Mouse (Mus musculus) hindbrain, embryonic 14.5 days (tissue): ENCODE measurements around the gene Rpgrip1. TPM values are rescaled to one million over a fixed set of nuclear protein-coding genes. Genes with fewer than 3 reads are reported as not detected.

Experiments
- ATAC-seq: fragments of 200-750 bp; cut with Nextera tagmentation; 2 replicates; pipeline ENCODE4 v1.8.0; 2017; ENCODE audit warnings: moderate number of reproducible peaks, mild to moderate bottlenecking, moderate TSS enrichment, moderate library complexity; ENCODE audit not compliant: low FRiP score
- DNase-seq: peaks from one replicate; pipeline ENCODE4 v3.0.0-alpha.2; 2015; ENCODE audit warnings: low spot score
- H3K27ac ChIP-seq: fragments of 300-500 bp; sonication (generic); 2 replicates; pipeline ENCODE4 v1.5.1; 2014; ENCODE audit warnings: mild to moderate bottlenecking, moderate library complexity
- H3K27me3 ChIP-seq: fragments of 300-500 bp; sonication (generic); 2 replicates; pipeline ENCODE4 v1.6.1; 2014; ENCODE audit warnings: mild to moderate bottlenecking, low read length, mixed read lengths; ENCODE audit not compliant: control insufficient read depth, insufficient read depth
- H3K36me3 ChIP-seq: fragments of 300-500 bp; sonication (generic); replicated peaks from 2 replicates; pipeline ENCODE4 v1.6.1; 2014; ENCODE audit not compliant: control insufficient read depth, insufficient read depth
- H3K4me1 ChIP-seq: fragments of 300-500 bp; sonication (generic); replicated peaks from 2 replicates; pipeline ENCODE4 v1.6.1; 2014; ENCODE audit warnings: antibody characterized with exemption, low read length, mixed read lengths; ENCODE audit not compliant: control insufficient read depth, insufficient read depth
- H3K4me2 ChIP-seq: fragments of 300-500 bp; sonication (generic); replicated peaks from 2 replicates; pipeline ENCODE4 v1.6.1; 2014; ENCODE audit warnings: mild to moderate bottlenecking, moderate library complexity
- H3K4me3 ChIP-seq: fragments of 300-500 bp; sonication (generic); replicated peaks from 2 replicates; pipeline ENCODE4 v1.5.1; 2014; ENCODE audit warnings: mild to moderate bottlenecking, low read length
- H3K9ac ChIP-seq: fragments of 300-500 bp; sonication (generic); 2 replicates; pipeline ENCODE4 v1.6.1; 2014
- H3K9me3 ChIP-seq: fragments of 300-500 bp; sonication (generic); 2 replicates; pipeline ENCODE4 v1.6.1; 2016; ENCODE audit warnings: low read length; ENCODE audit not compliant: control insufficient read depth
- WGBS: fragments of 180-500 bp; shearing (Covaris S2); extraction: QIAGEN DNeasy Blood & Tissue Kit; methylation state at CpG from one replicate; pipeline ENCODE4 v1.1.7; 2014; 5-methylcytosine and 5-hydroxymethylcytosine counted together
- polyA plus RNA-seq: library from polyadenylated mRNA; unstranded; fragments of >200 nt; fragmentation: Nextera tagmentation; extraction: Ambion mirVana; gene quantifications from 2 replicates; pipeline ENCODE4 v1.2.1, GENCODE M21; 2014

The Rpgrip1 gene
- polyA plus RNA-seq, 1 experiment from 2014 or later: 41.6 TPM

DNA sequence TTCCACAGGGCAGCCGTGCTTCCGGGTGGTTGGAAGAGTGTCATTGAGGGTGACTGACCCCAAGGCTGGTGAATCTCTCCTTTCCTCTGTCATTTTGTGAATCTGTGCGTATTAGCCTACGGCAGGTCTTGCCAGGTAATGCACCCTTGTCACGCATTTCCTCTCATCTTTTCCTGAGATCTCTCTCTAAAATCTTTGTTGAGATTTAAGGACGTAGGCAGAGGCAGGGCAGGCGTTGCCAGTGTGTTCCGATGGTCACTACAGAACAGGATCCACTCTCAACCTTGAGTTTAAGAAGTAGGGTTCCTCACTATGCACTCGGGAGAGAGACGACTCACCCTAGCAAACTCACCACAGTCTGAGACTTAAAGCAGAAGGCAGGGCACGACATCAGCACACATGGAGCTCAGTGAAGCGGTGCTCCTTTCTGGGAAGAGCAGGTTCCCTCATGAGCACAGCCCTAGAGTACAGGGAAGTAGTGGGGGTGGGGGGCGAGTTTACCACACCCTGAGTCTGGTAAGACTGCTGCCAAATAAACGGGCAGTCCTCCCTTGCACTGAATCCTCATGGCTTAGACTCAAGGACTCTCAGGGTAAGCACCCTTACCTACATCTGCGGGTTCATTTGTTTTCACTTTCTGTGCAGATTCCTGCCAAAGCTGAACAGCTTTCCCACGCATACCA lies 31.1 kb downstream of the Rpgrip1 start:
- no peaks in the 10 kb centered on the region for H3K9me3 ChIP-seq
- H3K36me3 ChIP-seq: no peaks in the 10 kb centered on the region
- H3K27me3 ChIP-seq: no peaks in the 10 kb centered on the region
- WGBS: 78% methylated on average over 16 of the region's 16 CpGs
- ATAC-seq: no peak
- H3K4me3 ChIP-seq: no peak overlapping the region
- no peak overlapping the region for H3K4me2 ChIP-seq
- H3K4me1 ChIP-seq: no peaks in the 10 kb centered on the region
- no peak overlapping the region for H3K27ac ChIP-seq
- H3K9ac ChIP-seq: no peak overlapping the region
- no peak for DNase-seq

DNA sequence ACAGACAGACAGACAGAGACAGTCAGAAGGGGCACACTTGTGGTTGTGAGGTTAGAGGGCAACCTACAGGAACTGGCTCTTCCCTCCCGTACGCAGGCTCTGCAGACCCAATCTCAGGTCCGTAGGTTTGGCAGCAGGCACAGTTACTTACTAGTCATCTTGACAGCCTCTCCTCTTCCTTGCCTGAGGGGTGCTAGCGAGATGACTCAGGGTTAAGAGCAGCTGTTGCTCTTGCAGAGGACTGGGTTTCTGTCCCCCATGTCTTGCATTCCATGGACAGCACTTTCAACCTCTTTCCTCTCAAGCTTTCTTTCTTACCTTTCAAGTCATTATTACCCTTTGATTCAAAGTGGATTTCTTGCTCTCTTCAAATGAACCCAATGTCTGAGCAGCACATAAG lies 33.7 kb downstream of the Rpgrip1 start:
- no peaks in the 10 kb centered on the region for H3K36me3 ChIP-seq
- H3K9ac ChIP-seq: no peak overlapping the region
- ATAC-seq (no peak), DNase-seq (no peak)
- no peaks in the 10 kb centered on the region for H3K27me3 ChIP-seq
- WGBS: 91% methylated on average over 4 of the region's 4 CpGs
- no peaks in the 10 kb centered on the region for H3K9me3 ChIP-seq
- H3K27ac ChIP-seq: no peak overlapping the region
- H3K4me3 ChIP-seq: no peak overlapping the region
- H3K4me2 ChIP-seq: no peak overlapping the region
- H3K4me1 ChIP-seq: no peaks in the 10 kb centered on the region

DNA sequence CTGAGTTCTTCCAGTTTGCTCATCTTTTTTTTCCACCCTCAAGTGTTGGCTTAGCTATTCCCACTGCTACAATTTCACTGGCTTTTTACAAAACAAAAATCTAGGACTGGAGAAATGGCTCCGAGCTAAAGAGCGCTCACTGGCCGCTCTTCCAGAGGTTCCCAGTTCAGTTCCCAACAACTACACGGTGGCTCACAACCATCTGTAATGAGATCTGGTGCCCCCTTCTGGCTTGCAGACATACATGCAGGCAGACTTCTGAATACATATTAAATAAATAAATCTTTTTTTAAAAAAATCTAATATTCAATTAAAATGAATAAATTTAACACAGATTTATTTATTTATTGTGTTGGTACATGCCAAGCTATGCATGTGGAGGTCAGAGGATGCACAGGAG lies 36.0 kb downstream of the Rpgrip1 start:
- DNase-seq (no peak), ATAC-seq (no peak)
- H3K4me3 ChIP-seq: no peak overlapping the region
- no peaks in the 10 kb centered on the region for H3K36me3 ChIP-seq
- H3K4me1 ChIP-seq: no peaks in the 10 kb centered on the region
- no peak overlapping the region for H3K9ac ChIP-seq
- no peaks in the 10 kb centered on the region for H3K9me3 ChIP-seq
- H3K27ac ChIP-seq: no peak overlapping the region
- 57% methylated on average over 4 of the region's 4 CpGs for WGBS
- H3K27me3 ChIP-seq: no peaks in the 10 kb centered on the region
- no peak overlapping the region for H3K4me2 ChIP-seq

DNA sequence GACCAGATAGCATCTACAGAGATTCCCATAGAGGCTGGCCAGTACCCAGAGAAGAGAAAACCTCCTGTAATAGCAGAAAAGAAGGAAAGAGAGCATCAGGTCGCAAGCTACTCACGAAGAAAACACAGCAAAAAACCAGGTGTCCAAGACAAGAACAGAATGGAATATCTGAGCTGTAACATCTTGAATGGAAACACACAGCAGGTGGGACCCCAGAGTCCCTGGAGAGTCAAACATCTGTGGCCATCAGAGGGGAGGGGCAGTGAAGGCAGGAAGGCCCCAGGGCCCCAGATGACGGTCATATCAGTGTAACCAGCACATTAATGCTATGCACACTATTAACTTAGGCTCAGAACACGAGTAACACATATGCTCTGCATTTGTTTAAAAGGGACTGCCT lies 39.4 kb downstream of the Rpgrip1 start:
- Histone ChIP-seq H3K4me1 (0 out of 2 replicates have a peak, but pooled peaks cover 5% of the 10 kb centered on the region), H3K4me2 (no peak overlapping the region), H3K27me3 (no peaks in the 10 kb centered on the region), H3K36me3 (no peaks in the 10 kb centered on the region), H3K27ac (no peak overlapping the region), H3K9ac (no peak overlapping the region), H3K4me3 (no peak overlapping the region), H3K9me3 (no peaks in the 10 kb centered on the region)
- 50% methylated on average over 4 of the region's 4 CpGs for WGBS
- DNase-seq (no peak), ATAC-seq (no peak)

DNA sequence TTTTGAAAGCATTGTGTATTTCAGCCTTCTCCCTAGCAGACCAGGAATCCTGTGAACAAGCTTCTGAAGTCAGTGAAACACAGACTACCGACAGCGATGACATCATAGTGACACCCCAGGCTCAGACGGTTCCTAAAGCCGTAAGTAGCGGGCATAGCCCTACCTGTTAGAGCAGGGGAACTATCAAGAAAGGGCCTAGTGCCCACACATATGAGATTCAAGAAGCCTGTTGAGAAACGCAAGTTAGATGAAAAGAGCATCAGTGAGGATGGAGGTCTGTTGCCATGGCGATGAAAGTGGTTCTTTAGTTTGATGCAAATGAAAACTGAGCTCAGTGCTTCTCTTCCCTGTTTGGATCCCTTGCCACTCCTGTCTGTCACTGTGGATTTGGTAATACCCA lies 41.7 kb downstream of the Rpgrip1 start:
- peak; percentile 43; the same call in 1 of the 2 replicates for ATAC-seq

DNA sequence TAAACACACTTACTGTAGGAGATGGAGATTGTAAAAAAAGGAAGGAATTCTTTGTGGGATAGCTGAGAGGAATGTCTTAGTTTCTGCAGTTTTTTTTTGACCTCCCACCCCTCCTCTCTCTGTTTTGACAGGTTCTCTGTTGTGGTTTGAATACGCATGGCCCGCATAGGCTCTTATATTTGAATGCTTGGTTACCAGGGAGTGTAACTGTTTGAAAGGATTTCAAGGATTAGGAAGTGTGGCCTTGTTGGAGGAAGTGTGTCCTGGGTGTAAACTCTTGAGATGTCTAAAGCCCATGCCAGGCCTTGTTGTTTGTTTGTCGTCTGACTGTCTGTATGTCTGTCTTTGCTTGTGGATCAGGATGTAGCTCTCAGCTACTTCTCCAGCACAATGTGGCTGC lies 42.1 kb downstream of the Rpgrip1 start:
- no peak for DNase-seq
- no peak overlapping the region for H3K4me2 ChIP-seq
- no peak overlapping the region for H3K27ac ChIP-seq

More for the DNA sequence above, 41.7 kb downstream of the Rpgrip1 start:
- no peaks in the 10 kb centered on the region for H3K9me3 ChIP-seq
- peak; percentile 28 for DNase-seq
- H3K27ac ChIP-seq: no peak overlapping the region
- H3K36me3 ChIP-seq: no peaks in the 10 kb centered on the region
- 19% methylated on average over 7 of the region's 7 CpGs for WGBS
- 0 out of 2 replicates have a peak, but pooled peaks cover 5% of the 10 kb centered on the region for H3K4me1 ChIP-seq
- H3K9ac ChIP-seq: no peak overlapping the region
- H3K27me3 ChIP-seq: no peaks in the 10 kb centered on the region
- H3K4me2 ChIP-seq: 0 out of 2 replicates have a peak overlapping the region, but pooled peaks have one; percentile 27
- H3K4me3 ChIP-seq: no peak overlapping the region

DNA sequence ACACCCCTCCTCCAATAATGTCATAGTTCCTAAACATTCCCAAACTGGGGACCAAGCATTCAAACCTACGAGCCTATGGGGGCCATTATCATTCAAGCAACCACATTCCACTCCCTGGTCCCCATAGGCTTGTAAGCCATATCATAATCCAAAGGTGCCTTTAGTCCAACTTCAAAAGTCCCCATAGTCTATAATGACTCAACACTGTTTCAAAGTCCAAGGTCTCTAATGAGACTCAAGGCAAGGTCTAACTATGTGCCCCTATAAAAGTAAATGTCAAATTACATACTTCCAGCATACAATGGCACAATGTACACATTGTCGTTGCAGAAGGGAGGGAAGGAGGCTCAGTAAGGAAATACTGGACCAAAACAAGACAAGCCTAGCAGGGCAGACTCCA lies 44.5 kb downstream of the Rpgrip1 start:
- Histone ChIP-seq H3K36me3 (peaks cover 20% of the 10 kb centered on the region), H3K27me3 (no peaks in the 10 kb centered on the region), H3K4me1 (0 out of 2 replicates have a peak, but pooled peaks cover 5% of the 10 kb centered on the region), H3K9ac (no peak overlapping the region), H3K27ac (no peak overlapping the region), H3K9me3 (no peaks in the 10 kb centered on the region), H3K4me2 (no peak overlapping the region), H3K4me3 (no peak overlapping the region)
- no peak for ATAC-seq
- DNase-seq: no peak
- 93% methylated on average over 2 of the region's 2 CpGs for WGBS

More for the DNA sequence above, 42.1 kb downstream of the Rpgrip1 start:
- Histone ChIP-seq H3K36me3 (peaks cover 1% of the 10 kb centered on the region; the same call in 1 of the 2 replicates), H3K27me3 (no peaks in the 10 kb centered on the region), H3K9ac (no peak overlapping the region), H3K4me3 (no peak overlapping the region), H3K9me3 (no peaks in the 10 kb centered on the region), H3K4me1 (0 out of 2 replicates have a peak, but pooled peaks cover 5% of the 10 kb centered on the region)
- ATAC-seq: no peak
- 31% methylated on average over 3 of the region's 3 CpGs for WGBS

DNA sequence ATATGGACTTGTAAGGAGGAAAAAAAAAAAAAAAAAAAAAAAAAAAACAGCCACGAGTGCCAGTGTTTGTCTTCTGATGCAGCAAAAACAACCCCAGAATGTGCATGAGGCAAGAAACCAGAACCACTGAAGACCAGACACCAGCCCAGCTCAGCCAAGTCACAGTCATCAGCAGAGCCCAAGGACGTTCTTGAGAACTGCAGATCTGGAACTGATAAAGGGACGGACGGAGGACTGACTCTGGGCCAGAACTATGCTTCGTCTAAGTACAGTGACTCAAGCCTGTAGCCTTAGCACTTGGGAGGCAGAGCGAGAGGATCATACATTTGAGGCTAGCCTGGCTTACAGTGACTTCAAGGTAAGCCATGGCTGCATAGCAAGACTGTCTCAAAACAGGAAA lies 50.4 kb downstream of the Rpgrip1 start:
- Histone ChIP-seq H3K27ac (no peak overlapping the region), H3K36me3 (peaks cover 76% of the 10 kb centered on the region), H3K9me3 (no peaks in the 10 kb centered on the region), H3K4me2 (no peak overlapping the region), H3K4me1 (no peaks in the 10 kb centered on the region), H3K4me3 (no peak overlapping the region), H3K9ac (no peak overlapping the region), H3K27me3 (no peaks in the 10 kb centered on the region)
- ATAC-seq (no peak), DNase-seq (no peak)
- WGBS: 92% methylated on average over 6 of the region's 6 CpGs

DNA sequence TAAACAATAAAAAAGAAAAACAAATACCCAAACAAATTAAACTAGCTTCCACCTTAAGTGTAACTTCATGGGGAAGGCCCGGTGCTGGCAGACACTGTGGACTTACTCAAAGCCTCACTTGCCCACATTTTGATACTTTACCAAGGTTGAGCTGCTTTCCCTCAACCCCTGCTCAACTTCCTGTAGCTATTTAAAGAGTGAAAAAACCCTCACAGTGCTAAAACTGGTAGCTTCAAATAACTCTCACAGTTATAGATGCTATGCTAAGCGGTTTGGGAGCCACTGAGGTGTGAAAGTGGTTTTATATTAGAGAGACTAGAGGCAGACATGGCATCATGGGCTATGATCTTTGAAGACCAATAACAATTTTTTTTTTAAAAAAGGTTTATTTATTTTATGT lies 56.1 kb downstream of the Rpgrip1 start:
- peaks cover 86% of the 10 kb centered on the region for H3K36me3 ChIP-seq
- no peak for ATAC-seq
- 89% methylated on average over 2 of the region's 2 CpGs for WGBS

More for the DNA sequence above, 56.1 kb downstream of the Rpgrip1 start:
- Histone ChIP-seq H3K4me1 (no peaks in the 10 kb centered on the region), H3K9me3 (no peaks in the 10 kb centered on the region), H3K9ac (no peak overlapping the region), H3K4me2 (no peak overlapping the region), H3K4me3 (no peak overlapping the region), H3K27ac (no peak overlapping the region), H3K27me3 (no peaks in the 10 kb centered on the region)
- DNase-seq: no peak
